Mouse (Mus musculus): ENCODE measurements at regions not wholly inside any gene's neighbourhood (a gene's known extent, or its start where the extent isn't known, plus 50 kb on each side); places are given as distances from the start of the nearest gene placed in this dataset.
A peak's percentile ranks its signal among the peaks of the same experiment; 100 is the strongest.
"Not testable (repeated sequence)": the region's sequence is repeated elsewhere in the genome, so short reads cannot be mapped to it uniquely, and the experiment has no call there.

DNA sequence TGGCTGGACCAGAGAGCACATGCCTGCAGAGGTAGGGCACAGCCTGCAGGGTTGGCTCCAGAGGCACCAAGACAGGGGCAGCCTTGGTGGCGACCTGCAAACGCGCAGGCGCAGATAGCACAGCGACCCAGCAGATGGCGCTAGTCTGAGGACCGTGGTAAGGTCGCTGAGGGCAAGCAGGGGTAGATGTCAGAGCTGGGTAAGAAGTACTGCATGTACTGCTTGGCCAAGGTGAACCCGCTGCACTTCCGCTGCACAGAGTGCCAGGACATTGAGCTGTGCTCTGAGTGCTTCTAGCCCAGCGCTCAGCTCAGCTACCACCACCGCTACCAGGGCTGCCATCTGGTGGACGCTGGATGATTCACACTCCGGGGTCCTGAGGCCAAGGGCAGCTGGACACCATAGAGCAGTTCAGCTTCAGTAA lies 68.3 kb downstream of the Hsp90b1 start:
- peak; percentile 63 to 69 for DNase-seq (ENCODE audit: low spot score in 2 of 2)

DNA sequence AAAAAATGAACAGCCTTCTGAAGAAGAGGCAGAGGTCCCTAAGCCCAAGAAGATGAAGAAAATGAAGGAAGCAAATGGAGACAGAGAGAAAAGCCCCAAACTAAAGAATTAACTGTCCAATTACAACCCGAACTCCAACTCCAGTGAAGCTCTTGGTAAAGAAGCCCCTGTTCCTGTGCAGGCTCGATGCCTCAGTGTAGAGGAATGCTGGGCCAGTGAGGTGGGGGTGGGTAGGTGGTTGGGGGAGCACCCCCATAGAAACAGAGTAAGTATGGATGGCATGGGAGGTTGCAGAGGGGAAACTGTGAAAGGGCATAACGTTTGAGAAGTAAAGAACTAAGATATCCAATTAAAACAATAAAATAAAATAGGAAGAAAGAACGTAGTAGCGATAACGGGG lies 68.8 kb downstream of the Hsp90b1 start:
- not testable (repeated sequence) for DNase-seq (ENCODE audit: low spot score in 2 of 2)

DNA sequence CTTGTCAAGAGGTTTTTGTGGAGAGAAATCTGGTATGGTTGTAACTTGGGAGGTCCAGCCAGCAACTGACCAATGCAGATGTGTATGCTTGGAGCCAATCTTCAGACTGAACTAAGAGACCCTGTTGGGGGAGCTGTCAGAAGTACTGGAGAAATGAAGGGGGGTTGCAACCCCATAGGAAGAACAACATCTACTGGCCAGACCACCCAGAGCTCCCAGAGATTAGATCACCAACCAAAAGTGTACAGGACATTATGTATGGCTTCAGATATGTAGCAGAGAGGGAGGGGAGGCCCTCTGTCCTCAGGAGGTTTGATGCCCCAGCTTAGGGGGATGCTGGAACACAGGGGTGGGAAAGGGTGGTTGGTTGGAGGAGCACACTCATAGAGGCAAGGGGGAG lies 78.6 kb downstream of the Hsp90b1 start:
- DNase-seq (ENCODE audit: low spot score in 2 of 2) = not testable (repeated sequence)

DNA sequence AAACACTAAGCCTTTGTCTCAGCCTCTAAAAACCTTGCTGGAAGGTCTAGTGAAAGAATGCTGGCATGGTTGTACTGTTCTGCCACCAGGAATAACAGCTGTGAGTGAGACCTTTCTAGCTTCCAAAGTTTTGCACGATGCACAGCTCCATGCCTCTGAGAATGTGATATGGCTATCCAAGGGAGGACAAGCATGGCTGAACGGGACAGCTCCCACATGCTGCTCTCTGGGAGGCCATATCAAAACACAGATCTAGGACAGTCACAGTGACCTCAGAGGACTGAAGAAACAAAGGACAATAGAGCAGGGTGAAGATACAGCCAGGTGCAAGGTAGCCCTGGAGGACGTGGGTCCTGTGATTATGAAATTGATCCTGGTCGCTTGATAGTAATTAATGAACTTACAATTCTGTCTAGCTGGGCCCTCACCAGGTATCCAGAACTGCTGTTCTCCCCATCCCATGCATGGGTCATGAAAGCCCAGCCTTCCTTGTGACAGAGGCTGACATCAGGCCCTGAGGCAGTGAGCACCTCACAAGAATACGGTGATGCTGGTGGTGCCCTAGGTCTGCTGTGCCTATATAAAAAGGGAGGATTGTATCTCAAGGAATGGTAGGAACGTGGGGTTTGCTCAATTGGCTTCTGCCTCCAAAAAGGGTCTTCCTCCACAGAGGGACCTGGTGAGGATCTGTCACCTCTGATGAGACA lies 87.2 kb downstream of the Hsp90b1 start:
- DNase-seq (ENCODE audit: low spot score in 2 of 2) = not testable (repeated sequence)

DNA sequence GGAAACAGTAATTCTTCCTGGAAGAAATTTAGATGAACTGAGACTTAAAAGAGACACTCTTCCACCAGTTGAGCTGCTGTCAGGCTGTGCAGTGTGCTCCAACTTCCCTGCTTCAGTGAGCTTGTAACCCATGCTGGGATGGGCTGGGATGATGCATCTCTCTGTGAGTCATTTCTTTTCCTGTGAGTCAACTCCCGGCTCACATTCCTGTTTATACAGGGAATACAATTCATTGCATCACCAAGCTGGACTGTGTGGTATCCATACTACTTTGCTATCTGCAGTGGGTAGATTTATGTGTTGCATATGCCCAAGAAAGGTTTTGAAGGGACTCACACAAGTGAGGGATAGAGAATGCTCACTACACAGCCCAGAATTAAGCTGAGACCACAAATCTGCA lies 93.0 kb downstream of the Hsp90b1 start:
- DNase-seq (ENCODE audit: low spot score in 2 of 2) = not testable (repeated sequence)

DNA sequence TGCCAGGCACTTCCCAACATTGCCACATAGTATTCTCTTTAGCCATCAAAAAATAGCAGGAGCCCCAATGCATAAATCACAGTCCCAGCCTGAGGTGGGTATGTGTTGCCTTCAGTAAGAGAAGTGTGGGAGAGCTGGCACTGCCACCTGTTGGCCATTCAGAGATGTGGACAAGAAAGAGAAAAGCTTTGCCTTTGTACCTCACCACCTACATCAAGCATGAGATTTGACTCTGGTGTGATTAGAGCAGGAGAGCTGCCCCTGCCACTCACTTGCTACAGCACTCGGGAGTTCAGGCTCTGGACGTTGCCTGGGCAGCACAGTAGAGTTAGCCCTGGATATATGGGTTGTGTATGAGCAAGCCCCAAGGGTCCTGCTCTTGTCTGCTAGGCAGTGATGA lies 95.3 kb downstream of the Hsp90b1 start:
- DNase-seq (ENCODE audit: low spot score in 2 of 2) = peak; percentile 26 to 30

DNA sequence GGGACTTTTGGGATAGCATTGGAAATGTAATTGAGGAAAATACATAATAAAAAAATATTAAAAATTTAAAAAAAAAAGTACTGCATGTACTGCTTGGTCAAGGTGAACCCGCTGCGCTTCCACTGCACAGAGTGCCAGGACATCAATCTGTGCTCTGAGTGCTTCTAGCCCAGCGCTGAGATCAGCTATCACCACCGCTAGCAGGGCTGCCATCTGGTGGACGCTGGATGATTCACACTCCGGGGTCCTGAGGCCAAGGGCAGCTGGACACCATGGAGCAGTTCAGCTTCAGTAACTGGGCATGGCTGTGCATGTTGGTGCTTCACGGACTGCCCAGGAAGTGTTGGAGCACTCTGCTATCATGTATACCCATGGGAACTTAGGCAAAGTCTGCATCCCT lies 102.1 kb upstream of the Syn3 start:
- not testable (repeated sequence) for DNase-seq (ENCODE audit: low spot score in 2 of 2)

DNA sequence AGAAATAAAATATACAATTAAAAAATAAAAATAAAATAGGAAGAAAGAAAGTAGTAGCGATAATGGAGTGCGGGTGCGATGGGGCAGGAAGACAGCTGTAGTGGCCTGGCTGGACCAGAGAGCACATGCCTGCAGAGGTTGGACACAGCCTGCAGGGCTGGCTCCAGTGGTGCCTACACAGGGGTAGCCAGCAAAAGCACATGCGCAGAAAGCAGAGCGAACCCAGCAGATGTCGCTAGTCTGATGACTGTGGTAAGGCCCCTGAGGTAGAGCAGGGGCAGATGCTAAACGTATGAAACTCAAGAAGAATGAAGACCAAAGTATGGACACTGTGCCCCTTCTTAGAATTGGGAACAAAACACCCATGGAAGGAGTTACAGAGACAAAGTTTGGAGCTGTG lies 101.3 kb upstream of the Syn3 start:
- DNase-seq (ENCODE audit: low spot score in 2 of 2) = peak in 1 of 2 experiments; percentile 15

DNA sequence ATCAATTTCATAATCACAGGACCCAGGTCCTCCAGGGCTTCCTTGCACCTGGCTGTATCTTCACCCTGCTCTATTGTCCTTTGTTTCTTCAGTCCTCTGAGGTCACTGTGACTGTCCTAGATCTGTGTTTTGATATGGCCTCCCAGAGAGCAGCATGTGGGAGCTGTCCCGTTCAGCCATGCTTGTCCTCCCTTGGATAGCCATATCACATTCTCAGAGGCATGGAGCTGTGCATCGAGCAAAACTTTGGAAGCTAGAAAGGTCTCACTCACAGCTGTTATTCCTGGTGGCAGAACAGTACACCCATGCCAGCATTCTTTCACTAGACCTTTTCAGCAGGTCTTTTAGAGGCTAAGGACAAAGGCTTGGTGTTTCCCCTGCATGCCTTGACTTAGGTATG lies 91.5 kb upstream of the Syn3 start:
- DNase-seq (ENCODE audit: low spot score in 2 of 2) = not testable (repeated sequence)

DNA sequence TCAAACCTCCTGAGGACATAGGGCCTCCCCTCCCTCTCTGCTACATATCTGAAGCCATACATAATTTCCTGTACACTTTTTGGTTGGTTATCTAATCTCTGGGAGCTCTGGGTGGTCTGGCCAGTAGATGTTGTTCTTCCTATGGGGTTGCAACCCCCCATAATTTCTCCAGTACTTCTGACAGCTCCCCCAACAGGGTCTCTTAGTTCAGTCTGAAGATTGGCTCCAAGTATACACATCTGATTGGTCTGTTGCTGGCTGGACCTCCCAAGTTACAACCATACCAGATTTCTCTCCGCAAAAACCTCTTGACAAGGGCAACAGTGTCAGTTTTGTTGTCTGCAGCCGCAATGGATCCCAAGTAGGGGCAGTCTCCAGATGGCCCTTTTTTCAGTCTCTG lies 68.2 kb upstream of the Syn3 start:
- not testable (repeated sequence) for DNase-seq (ENCODE audit: low spot score in 2 of 2)

DNA sequence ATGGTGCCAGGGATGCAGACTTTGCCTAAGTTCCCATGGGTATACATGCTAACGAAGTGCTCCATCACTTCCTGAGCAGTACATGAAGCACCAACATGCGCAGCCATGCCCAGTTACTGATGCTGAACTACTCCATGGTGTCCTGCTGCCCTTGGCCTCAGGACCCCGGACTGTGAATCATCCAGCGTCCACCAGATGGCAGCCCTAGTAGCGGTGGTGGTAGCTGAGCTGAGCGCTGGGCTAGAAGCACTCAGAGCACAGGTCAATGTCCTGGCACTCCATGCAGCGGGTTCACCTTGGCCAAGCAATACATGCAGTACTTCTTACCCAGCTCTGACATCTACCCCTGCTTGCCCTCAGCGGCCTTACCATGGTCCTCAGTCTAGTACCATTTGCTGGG lies 57.1 kb upstream of the Syn3 start:
- DNase-seq (ENCODE audit: low spot score in 2 of 2) = peak in 1 of 2 experiments; percentile 21
